Mouse (Mus musculus) embryo, embryonic 11.5 days (tissue): ENCODE results near the gene Ahnak.
"Not testable (repeated sequence)": the region's sequence is repeated elsewhere in the genome, so short reads cannot be mapped to it uniquely, and the experiment has no call there.

Experiments
- DNase-seq: peaks from one replicate; pipeline ENCODE4 v3.0.0-alpha.2; 2012; ENCODE audit warnings: low read depth, low spot score

Gene Ahnak

GRCm38 (mm10) chr19:9041074-9041473 lies 52.0 kb downstream of the Ahnak start:
- DNase-seq, result no peak

GRCm38 (mm10) chr19:9043123-9043522 lies 54.0 kb downstream of the Ahnak start:
- no peak for DNase-seq

- no peak for DNase-seq
Observed at GRCm38 (mm10) chr19:9044291-9044690, 55.2 kb downstream of the Ahnak start.

GRCm38 (mm10) chr19:9047207-9047945 lies 58.3 kb downstream of the Ahnak start:
- DNase-seq, result no peak

- DNase-seq, result no peak
Observed at GRCm38 (mm10) chr19:9047946-9048387, 58.9 kb downstream of the Ahnak start.

GRCm38 (mm10) chr19:9048981-9049687 lies 60.0 kb downstream of the Ahnak start:
- DNase-seq, result no peak

- no peak for DNase-seq
Observed at GRCm38 (mm10) chr19:9050294-9051229, 61.5 kb downstream of the Ahnak start.

- DNase-seq, result not testable (repeated sequence)
Observed at GRCm38 (mm10) chr19:9051985-9052384, 62.9 kb downstream of the Ahnak start.

GRCm38 (mm10) chr19:9052803-9053431 lies 63.8 kb downstream of the Ahnak start:
- no peak for DNase-seq

GRCm38 (mm10) chr19:9055153-9055552 lies 66.1 kb downstream of the Ahnak start:
- DNase-seq, result no peak

GRCm38 (mm10) chr19:9055703-9056355 lies 66.7 kb downstream of the Ahnak start:
- DNase-seq, result no peak

GRCm38 (mm10) chr19:9057679-9058078 lies 68.6 kb downstream of the Ahnak start:
- DNase-seq, result no peak

GRCm38 (mm10) chr19:9058331-9058884 lies 69.3 kb downstream of the Ahnak start:
- DNase-seq, result no peak

- DNase-seq, result no peak
Observed at GRCm38 (mm10) chr19:9058944-9059343, 69.9 kb downstream of the Ahnak start.

GRCm38 (mm10) chr19:9059391-9059790 lies 70.3 kb downstream of the Ahnak start:
- DNase-seq, result no peak

GRCm38 (mm10) chr19:9060103-9060502 lies 71.0 kb downstream of the Ahnak start:
- no peak for DNase-seq

- DNase-seq, result no peak
Observed at GRCm38 (mm10) chr19:9061221-9061893, 72.3 kb downstream of the Ahnak start.

GRCm38 (mm10) chr19:9062822-9063221 lies 73.7 kb downstream of the Ahnak start:
- DNase-seq, result no peak

- no peak for DNase-seq
Observed at GRCm38 (mm10) chr19:9063831-9064230, 74.7 kb downstream of the Ahnak start.
